Mouse (Mus musculus) erythroblast, adult 5-6 weeks (primary cell): ENCODE measurements around the gene Sumf2. TPM values are rescaled to one million over a fixed set of nuclear protein-coding genes. Genes with fewer than 3 reads are reported as not detected.

Experiments
- ATAC-seq: replicated peaks from 2 replicates; pipeline ENCODE4 v1.8.0; 2016; ENCODE audit warnings: moderate number of reproducible peaks, mild to moderate bottlenecking, moderate TSS enrichment, inconsistent platforms; ENCODE audit not compliant: poor library complexity, low FRiP score, severe bottlenecking
- total RNA-seq, 2 experiments: library from RNA; stranded (forward) in 1 of 2; stranded (reverse) in 1 of 2; fragments of 150-400 nt in 1 of 2; fragments of 200-764, 138-1000 nt in 1 of 2; gene quantifications; 2 replicates each; pipeline versions ENCODE4 v1.2.3 to v1.2.4; 2015 to 2017; ENCODE audit warnings: low replicate concordance in 2 of 2

Sumf2 gene
- total RNA-seq, 2 experiments from 2014 or later = 0.96 to 5.4 TPM

GRCm38 (mm10) chr5:129898449-129898848 is 51.7 kb downstream of the Sumf2 start, which contains the start of gene Phkg1:
Gene Phkg1 (minus strand): TSS chr5:129898549.
- ATAC-seq = no peak

GRCm38 (mm10) chr5:129907775-129908174 is 61.0 kb downstream of the Sumf2 start:
- no peak for ATAC-seq

GRCm38 (mm10) chr5:129908242-129908965 is 61.6 kb downstream of the Sumf2 start, which contains the start of gene Nupr1l:
Gene Nupr1l (plus strand): TSS chr5:129908540.
- peak; percentile 94 for ATAC-seq

GRCm38 (mm10) chr5:129909147-129909546 is 62.4 kb downstream of the Sumf2 start:
- ATAC-seq = no peak

GRCm38 (mm10) chr5:129909591-129909990 is 62.8 kb downstream of the Sumf2 start:
- no peak for ATAC-seq

Other genes starting within 250 kb of the Sumf2 start
- gene Zfp11, start 176.9 kb upstream of the Sumf2 start, total RNA-seq (2015; ENCODE audit: low replicate concordance) = 2.7 and 3.7 TPM in 2 replicates
- 0.28 and 1.5 TPM in 2 replicates for gene Zfp11, start 176.9 kb upstream of the Sumf2 start, total RNA-seq (2017; ENCODE audit: low replicate concordance)
- not detected in 2 replicates for gene Sept14, start 138.5 kb upstream of the Sumf2 start, total RNA-seq (2015; ENCODE audit: low replicate concordance)
- gene Sept14, start 138.5 kb upstream of the Sumf2 start, total RNA-seq (2017; ENCODE audit: low replicate concordance) = not detected in 2 replicates
- 26.1 and 70.1 TPM in 2 replicates for gene Mrps17, start 131.5 kb upstream of the Sumf2 start, total RNA-seq (2015; ENCODE audit: low replicate concordance)
- gene Mrps17, start 131.5 kb upstream of the Sumf2 start, total RNA-seq (2017; ENCODE audit: low replicate concordance) = 10.6 and 17.0 TPM in 2 replicates
- 7.9 and 12.3 TPM in 2 replicates for gene Nipsnap2, start 121.9 kb upstream of the Sumf2 start, total RNA-seq (2015; ENCODE audit: low replicate concordance)
- 5.4 and 9.5 TPM in 2 replicates for gene Nipsnap2, start 121.9 kb upstream of the Sumf2 start, total RNA-seq (2017; ENCODE audit: low replicate concordance)
- gene Psph, start 59.5 kb upstream of the Sumf2 start, total RNA-seq (2015; ENCODE audit: low replicate concordance) = 8.5 and 9.2 TPM in 2 replicates
- gene Psph, start 59.5 kb upstream of the Sumf2 start, total RNA-seq (2017; ENCODE audit: low replicate concordance) = 4.6 and 6.2 TPM in 2 replicates
- 105 and 122 TPM in 2 replicates for gene Chchd2, start 40.5 kb downstream of the Sumf2 start, total RNA-seq (2015; ENCODE audit: low replicate concordance)
- gene Chchd2, start 40.5 kb downstream of the Sumf2 start, total RNA-seq (2017; ENCODE audit: low replicate concordance) = 41.2 and 119 TPM in 2 replicates
- gene Zbed5, start 48.7 kb downstream of the Sumf2 start, total RNA-seq (2015; ENCODE audit: low replicate concordance) = 1.3 TPM in 1 of 2 replicates, not detected in the other
- 0.68 TPM in 1 of 2 replicates, not detected in the other for gene Zbed5, start 48.7 kb downstream of the Sumf2 start, total RNA-seq (2017; ENCODE audit: low replicate concordance)
- gene Phkg1, start 51.6 kb downstream of the Sumf2 start, total RNA-seq (2015; ENCODE audit: low replicate concordance) = not detected in 2 replicates
- not detected in 2 replicates for gene Phkg1, start 51.6 kb downstream of the Sumf2 start, total RNA-seq (2017; ENCODE audit: low replicate concordance)
- gene Nupr1l, start 61.6 kb downstream of the Sumf2 start, total RNA-seq (2015; ENCODE audit: low replicate concordance) = not detected in 2 replicates
- gene Nupr1l, start 61.6 kb downstream of the Sumf2 start, total RNA-seq (2017; ENCODE audit: low replicate concordance) = not detected in 2 replicates
- 39.8 and 49.3 TPM in 2 replicates for gene Vkorc1l1, start 95.0 kb downstream of the Sumf2 start, total RNA-seq (2015; ENCODE audit: low replicate concordance)
- 27.2 and 30.7 TPM in 2 replicates for gene Vkorc1l1, start 95.0 kb downstream of the Sumf2 start, total RNA-seq (2017; ENCODE audit: low replicate concordance)
- gene Gusb, start 156.1 kb downstream of the Sumf2 start, total RNA-seq (2015; ENCODE audit: low replicate concordance) = 22.1 and 25.5 TPM in 2 replicates
- 8.9 and 13.4 TPM in 2 replicates for gene Gusb, start 156.1 kb downstream of the Sumf2 start, total RNA-seq (2017; ENCODE audit: low replicate concordance)
- 1.9 and 11.3 TPM in 2 replicates for gene Asl, start 182.3 kb downstream of the Sumf2 start, total RNA-seq (2015; ENCODE audit: low replicate concordance)
- gene Asl, start 182.3 kb downstream of the Sumf2 start, total RNA-seq (2017; ENCODE audit: low replicate concordance) = 2.0 and 2.6 TPM in 2 replicates
- 9.2 and 16.5 TPM in 2 replicates for gene Crcp, start 182.3 kb downstream of the Sumf2 start, total RNA-seq (2015; ENCODE audit: low replicate concordance)
- 18.7 and 21.6 TPM in 2 replicates for gene Crcp, start 182.3 kb downstream of the Sumf2 start, total RNA-seq (2017; ENCODE audit: low replicate concordance)
- gene Tpst1, start 226.3 kb downstream of the Sumf2 start, total RNA-seq (2015; ENCODE audit: low replicate concordance) = 7.9 and 14.4 TPM in 2 replicates
- gene Tpst1, start 226.3 kb downstream of the Sumf2 start, total RNA-seq (2017; ENCODE audit: low replicate concordance) = 2.1 and 3.5 TPM in 2 replicates